Mouse (Mus musculus): ENCODE measurements at regions not wholly inside any gene's neighbourhood (a gene's known extent, or its start where the extent isn't known, plus 50 kb on each side); places are given as distances from the start of the nearest gene placed in this dataset.

DNA sequence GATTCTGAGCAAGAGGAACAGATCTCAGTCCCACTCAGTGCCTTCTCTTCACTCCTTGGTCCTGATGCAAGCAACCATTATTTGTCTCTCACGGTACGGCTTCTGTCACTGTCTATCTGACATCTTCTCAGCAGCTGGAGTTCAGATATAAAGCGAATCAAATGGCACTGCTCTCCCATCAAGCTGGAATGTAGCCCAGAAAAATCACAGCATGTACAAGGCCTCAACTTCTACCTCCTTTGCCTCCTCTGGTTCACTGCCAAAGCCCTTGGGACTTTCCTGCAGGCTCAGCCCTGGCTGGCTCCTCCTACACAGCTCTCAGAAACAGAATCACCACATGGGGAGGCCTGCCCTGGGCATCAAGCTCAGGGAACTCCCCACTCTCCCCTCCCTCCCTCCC lies 107.1 kb upstream of the Prok2 start:
- no peaks in the 10 kb centered on the region for H3K36me3 ChIP-seq (ENCODE audit: control insufficient read depth, insufficient read depth)
- H3K27me3 ChIP-seq (ENCODE audit: control insufficient read depth, insufficient read depth, insufficient read length), result no peaks in the 10 kb centered on the region
- TF ChIP-seq POLR2AphosphoS2 (IDR thresholded peaks at IDR 0.05; ENCODE audit: insufficient read length, low read depth) (no peak), MYOG (IDR thresholded peaks at IDR 0.05; ENCODE audit: control insufficient read depth in 1 of 3, insufficient read depth in 1 of 3, insufficient read length in 2 of 3, low read depth in 2 of 3) (no peak), SRF (IDR thresholded peaks at IDR 0.05; ENCODE audit: control insufficient read depth, insufficient read length, low read depth) (no peak), MAX (IDR thresholded peaks at IDR 0.05; ENCODE audit: low read depth) (no peak), POLR2A (IDR thresholded peaks at IDR 0.05; ENCODE audit: insufficient read length, low read depth) (no peak), TCF3 (IDR thresholded peaks at IDR 0.05; ENCODE audit: insufficient read length, low read depth) (no peak), USF1 (IDR thresholded peaks at IDR 0.05; ENCODE audit: low read depth) (no peak), E2F4 (IDR thresholded peaks at IDR 0.05; ENCODE audit: insufficient read depth) (no peak)
- no peaks in the 10 kb centered on the region for H3K79me2 ChIP-seq (ENCODE audit: control insufficient read depth, insufficient read depth)
- no peak overlapping the region for H3ac ChIP-seq (ENCODE audit: control insufficient read depth, insufficient read length)
- no peak overlapping the region for H3K4me3 ChIP-seq
- H3K4me2 ChIP-seq (ENCODE audit: low read depth), result no peak overlapping the region

DNA sequence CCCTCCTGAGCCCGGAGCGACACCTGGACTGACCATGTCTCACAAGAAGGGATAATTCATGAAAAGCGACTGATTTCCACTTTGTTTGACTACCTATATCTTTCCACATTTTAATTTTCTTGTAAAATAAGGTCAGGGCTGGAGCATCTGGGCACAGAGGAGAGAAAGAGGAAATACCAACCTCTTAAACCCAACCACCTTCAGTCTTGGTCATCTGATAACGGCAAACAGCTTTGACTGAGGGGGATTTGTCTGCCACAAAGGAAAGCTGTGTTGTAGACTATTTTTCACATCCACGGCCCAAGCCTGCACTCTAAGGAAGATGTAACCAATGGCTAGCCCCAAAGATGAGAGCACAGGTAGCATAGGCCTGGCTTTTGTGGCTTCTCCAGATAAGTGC lies 101.4 kb upstream of the Prok2 start:
- no peak overlapping the region for H3K4me3 ChIP-seq
- H3K36me3 ChIP-seq (ENCODE audit: control insufficient read depth, insufficient read depth), result no peaks in the 10 kb centered on the region
- H3K4me2 ChIP-seq (ENCODE audit: low read depth), result no peak overlapping the region
- TF ChIP-seq POLR2A (IDR thresholded peaks at IDR 0.05; ENCODE audit: insufficient read length, low read depth) (no peak), USF1 (IDR thresholded peaks at IDR 0.05; ENCODE audit: low read depth) (no peak), MYOG (IDR thresholded peaks at IDR 0.05; ENCODE audit: control insufficient read depth in 1 of 3, insufficient read depth in 1 of 3, insufficient read length in 2 of 3, low read depth in 2 of 3) (no peak), REST (IDR thresholded peaks at IDR 0.05; ENCODE audit: insufficient read depth, insufficient read length) (no peak), CEBPB (IDR thresholded peaks at IDR 0.05; ENCODE audit: insufficient read depth, poor library complexity, severe bottlenecking) (no peak), MYOD1 (IDR thresholded peaks at IDR 0.05; ENCODE audit: control insufficient read depth in 1 of 3, insufficient read length in 2 of 3, low read depth in 2 of 3) (no peak), SRF (IDR thresholded peaks at IDR 0.05; ENCODE audit: control insufficient read depth, insufficient read length, low read depth) (no peak), POLR2AphosphoS2 (IDR thresholded peaks at IDR 0.05; ENCODE audit: insufficient read length, low read depth) (no peak), MAX (IDR thresholded peaks at IDR 0.05; ENCODE audit: low read depth) (no peak), TCF12 (IDR thresholded peaks at IDR 0.05; ENCODE audit: insufficient read depth, poor library complexity, severe bottlenecking) (no peak), TCF3 (IDR thresholded peaks at IDR 0.05; ENCODE audit: insufficient read length, low read depth) (no peak), E2F4 (IDR thresholded peaks at IDR 0.05; ENCODE audit: insufficient read depth) (no peak)
- no peak overlapping the region for H3ac ChIP-seq (ENCODE audit: control insufficient read depth, insufficient read length)
- H3K27me3 ChIP-seq (ENCODE audit: control insufficient read depth, insufficient read depth, insufficient read length), result peaks cover 7% of the 10 kb centered on the region
- no peaks in the 10 kb centered on the region for H3K79me2 ChIP-seq (ENCODE audit: control insufficient read depth, insufficient read depth)

DNA sequence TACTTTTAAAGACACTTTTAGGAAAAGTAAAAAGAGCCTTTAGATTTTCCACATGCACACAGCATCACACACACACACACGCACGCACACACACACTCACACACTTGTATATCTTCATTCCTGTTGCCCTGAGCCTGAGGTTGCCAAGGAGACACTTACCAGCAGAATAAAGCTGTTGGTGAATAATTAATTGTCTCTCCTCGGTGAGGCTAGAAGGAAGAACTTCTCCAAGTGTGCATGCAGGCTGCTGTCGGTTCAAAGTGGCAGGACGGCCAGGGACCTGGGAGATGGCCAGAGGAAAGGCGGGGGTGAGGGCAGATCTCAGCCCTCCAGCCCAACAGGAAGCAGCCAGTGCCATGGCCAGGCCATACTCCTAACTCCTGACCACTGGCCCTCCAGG lies 98.6 kb upstream of the Prok2 start:
- H3K36me3 ChIP-seq (ENCODE audit: control insufficient read depth, insufficient read depth), result no peaks in the 10 kb centered on the region
- H3ac ChIP-seq (ENCODE audit: control insufficient read depth, insufficient read length), result no peak overlapping the region
- H3K4me3 ChIP-seq, result no peak overlapping the region
- peaks cover 7% of the 10 kb centered on the region for H3K27me3 ChIP-seq (ENCODE audit: control insufficient read depth, insufficient read depth, insufficient read length)
- H3K4me2 ChIP-seq (ENCODE audit: low read depth), result no peak overlapping the region
- H3K79me2 ChIP-seq (ENCODE audit: control insufficient read depth, insufficient read depth), result no peaks in the 10 kb centered on the region
- no peak for TF ChIP-seq USF1 (IDR thresholded peaks at IDR 0.05; ENCODE audit: low read depth)
- no peak for TF ChIP-seq TCF3 (IDR thresholded peaks at IDR 0.05; ENCODE audit: insufficient read length, low read depth)
- no peak for TF ChIP-seq TCF12 (IDR thresholded peaks at IDR 0.05; ENCODE audit: insufficient read depth, poor library complexity, severe bottlenecking)
- TF ChIP-seq POLR2AphosphoS2 (IDR thresholded peaks at IDR 0.05; ENCODE audit: insufficient read length, low read depth), result no peak
- TF ChIP-seq REST (IDR thresholded peaks at IDR 0.05; ENCODE audit: insufficient read depth, insufficient read length), result no peak
- TF ChIP-seq MYOD1 (IDR thresholded peaks at IDR 0.05; ENCODE audit: control insufficient read depth in 1 of 3, insufficient read length in 2 of 3, low read depth in 2 of 3), result no peak
- no peak for TF ChIP-seq CEBPB (IDR thresholded peaks at IDR 0.05; ENCODE audit: insufficient read depth, poor library complexity, severe bottlenecking)
- no peak for TF ChIP-seq E2F4 (IDR thresholded peaks at IDR 0.05; ENCODE audit: insufficient read depth)
- no peak for TF ChIP-seq MYOG (IDR thresholded peaks at IDR 0.05; ENCODE audit: control insufficient read depth in 1 of 3, insufficient read depth in 1 of 3, insufficient read length in 2 of 3, low read depth in 2 of 3)
- no peak for TF ChIP-seq MAX (IDR thresholded peaks at IDR 0.05; ENCODE audit: low read depth)
- no peak for TF ChIP-seq SRF (IDR thresholded peaks at IDR 0.05; ENCODE audit: control insufficient read depth, insufficient read length, low read depth)
- no peak for TF ChIP-seq POLR2A (IDR thresholded peaks at IDR 0.05; ENCODE audit: insufficient read length, low read depth)

DNA sequence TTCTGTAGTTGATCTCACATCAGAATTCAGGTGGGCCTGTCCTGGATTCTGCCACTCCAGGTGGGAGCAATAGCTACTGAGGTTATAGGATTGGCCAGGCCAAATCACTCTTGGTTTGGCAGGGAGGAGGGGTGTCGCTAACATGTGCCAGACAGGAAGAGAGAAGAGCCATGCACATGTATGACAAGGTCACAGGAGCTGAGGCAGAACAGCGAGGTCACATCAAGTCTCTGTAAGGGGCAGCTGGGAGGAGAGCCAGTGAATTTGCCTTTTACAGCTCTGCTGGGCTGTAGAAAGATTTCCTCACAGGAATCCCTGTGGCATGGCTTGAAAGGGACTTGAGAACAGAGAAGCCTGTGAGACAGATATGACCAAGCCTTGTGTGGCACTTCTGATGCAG lies 96.3 kb upstream of the Prok2 start:
- TF ChIP-seq POLR2A (IDR thresholded peaks at IDR 0.05; ENCODE audit: insufficient read length, low read depth), result no peak
- no peak for TF ChIP-seq REST (IDR thresholded peaks at IDR 0.05; ENCODE audit: insufficient read depth, insufficient read length)
- H3K4me2 ChIP-seq (ENCODE audit: low read depth), result no peak overlapping the region
- no peak overlapping the region for H3K4me3 ChIP-seq
- peaks cover 11% of the 10 kb centered on the region for H3K27me3 ChIP-seq (ENCODE audit: control insufficient read depth, insufficient read depth, insufficient read length)
- H3ac ChIP-seq (ENCODE audit: control insufficient read depth, insufficient read length), result no peak overlapping the region
- no peaks in the 10 kb centered on the region for H3K36me3 ChIP-seq (ENCODE audit: control insufficient read depth, insufficient read depth)
- H3K79me2 ChIP-seq (ENCODE audit: control insufficient read depth, insufficient read depth), result no peaks in the 10 kb centered on the region

DNA sequence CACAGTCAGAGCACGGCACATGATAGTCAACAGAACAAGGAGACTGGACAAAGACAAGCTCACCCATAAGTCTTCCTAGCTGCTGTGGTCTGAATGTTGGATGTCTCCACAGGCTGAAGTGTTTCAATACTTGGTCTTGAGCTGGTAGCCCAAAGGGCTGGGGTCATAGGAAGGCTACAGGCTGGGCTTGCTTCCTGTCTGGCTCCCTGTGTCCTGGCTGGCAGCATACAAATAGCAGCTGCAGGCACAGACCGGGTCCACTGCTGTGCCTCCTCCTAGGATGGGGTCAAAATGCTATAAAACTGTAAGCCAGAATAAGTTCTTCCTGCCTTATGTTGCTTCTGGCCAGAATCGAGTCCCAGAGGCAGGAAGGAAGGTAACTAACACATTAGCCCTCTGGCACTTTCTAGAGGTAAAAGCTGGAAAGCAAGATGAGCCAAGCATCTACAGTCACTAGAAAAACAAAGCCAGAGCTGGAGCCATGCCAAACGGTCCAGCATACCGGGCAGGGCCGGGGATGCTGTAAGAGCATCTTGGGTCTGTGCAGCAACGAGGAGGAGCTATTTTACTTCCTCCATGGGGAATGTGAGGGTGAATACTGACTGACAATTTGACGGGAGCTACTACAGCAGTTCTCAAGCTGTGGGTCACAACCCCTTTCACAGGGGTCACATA lies 93.2 kb upstream of the Prok2 start:
- no peak overlapping the region for H3K4me3 ChIP-seq
- TF ChIP-seq CEBPB (IDR thresholded peaks at IDR 0.05; ENCODE audit: insufficient read depth, poor library complexity, severe bottlenecking), result no peak
- no peak for TF ChIP-seq MYOG (IDR thresholded peaks at IDR 0.05; ENCODE audit: control insufficient read depth in 1 of 3, insufficient read depth in 1 of 3, insufficient read length in 2 of 3, low read depth in 2 of 3)
- no peak for TF ChIP-seq USF1 (IDR thresholded peaks at IDR 0.05; ENCODE audit: low read depth)
- no peak for TF ChIP-seq SRF (IDR thresholded peaks at IDR 0.05; ENCODE audit: control insufficient read depth, insufficient read length, low read depth)
- TF ChIP-seq E2F4 (IDR thresholded peaks at IDR 0.05; ENCODE audit: insufficient read depth), result no peak
- no peak for TF ChIP-seq MAX (IDR thresholded peaks at IDR 0.05; ENCODE audit: low read depth)
- no peak for TF ChIP-seq POLR2A (IDR thresholded peaks at IDR 0.05; ENCODE audit: insufficient read length, low read depth)
- no peak for TF ChIP-seq TCF3 (IDR thresholded peaks at IDR 0.05; ENCODE audit: insufficient read length, low read depth)
- TF ChIP-seq REST (IDR thresholded peaks at IDR 0.05; ENCODE audit: insufficient read depth, insufficient read length), result no peak
- TF ChIP-seq TCF12 (IDR thresholded peaks at IDR 0.05; ENCODE audit: insufficient read depth, poor library complexity, severe bottlenecking), result no peak
- TF ChIP-seq MYOD1 (IDR thresholded peaks at IDR 0.05; ENCODE audit: control insufficient read depth in 1 of 3, insufficient read length in 2 of 3, low read depth in 2 of 3), result no peak
- TF ChIP-seq POLR2AphosphoS2 (IDR thresholded peaks at IDR 0.05; ENCODE audit: insufficient read length, low read depth), result no peak
- H3K36me3 ChIP-seq (ENCODE audit: control insufficient read depth, insufficient read depth), result no peaks in the 10 kb centered on the region
- peaks cover 9% of the 10 kb centered on the region for H3K27me3 ChIP-seq (ENCODE audit: control insufficient read depth, insufficient read depth, insufficient read length)
- no peak overlapping the region for H3ac ChIP-seq (ENCODE audit: control insufficient read depth, insufficient read length)
- H3K79me2 ChIP-seq (ENCODE audit: control insufficient read depth, insufficient read depth), result no peaks in the 10 kb centered on the region
- H3K4me2 ChIP-seq (ENCODE audit: low read depth), result no peak overlapping the region
